Mouse (Mus musculus): Measurements from ENCODE around the gene Bach1. TPM values are rescaled to one million over a fixed set of nuclear protein-coding genes. Genes with fewer than 3 reads are reported as not detected.

Bach1 gene
- total and polyA plus RNA-seq, 2 experiments from 2014 or later = 5.4 to 27.0 TPM

DNA sequence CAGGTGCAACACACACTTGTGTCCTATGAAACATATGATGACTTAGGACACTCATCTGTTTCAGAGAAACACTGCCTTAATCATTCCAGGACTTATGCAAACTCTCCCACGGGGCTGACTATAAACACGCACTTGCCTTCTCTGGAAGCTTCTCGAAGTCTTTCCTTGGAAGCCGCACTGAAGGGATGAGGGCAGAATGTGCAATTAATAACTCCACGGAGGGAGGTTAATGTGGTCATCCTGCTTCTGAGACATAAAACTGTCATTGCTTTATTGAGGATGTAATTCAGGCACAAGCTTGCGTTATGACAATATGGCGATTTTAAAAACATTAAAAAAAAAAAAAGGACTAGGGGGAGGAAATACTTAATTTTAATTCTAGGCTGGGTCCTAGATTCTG lies 82.9 kb downstream of the Bach1 start:
- WGBS = 75% methylated on average over 7 of the region's 7 CpGs
- no peak for ATAC-seq (ENCODE audit: insufficient read depth, low read depth)
- TF ChIP-seq EP300 (IDR thresholded peaks at IDR 0.05; ENCODE audit: low read depth) = no peak
- TF ChIP-seq CTCF (IDR thresholded peaks at IDR 0.05; ENCODE audit: low read depth) = no peak

More for the DNA sequence above, 82.9 kb downstream of the Bach1 start:
- no peaks in the 10 kb centered on the region for H3K4me1 ChIP-seq (ENCODE audit: control insufficient read depth, insufficient read depth)
- H3K9ac ChIP-seq (replicated peaks; ENCODE audit: low read depth, low read length) = no peak overlapping the region
- no peak overlapping the region for H3K4me2 ChIP-seq (ENCODE audit: low read depth, low read length)
- H3K27me3 ChIP-seq (ENCODE audit: control insufficient read depth, insufficient read depth, low read length) = no peaks in the 10 kb centered on the region
- H3K36me3 ChIP-seq (replicated peaks; ENCODE audit: control insufficient read depth, insufficient read depth, low read length) = no peaks in the 10 kb centered on the region
- no peak overlapping the region for H3K4me3 ChIP-seq (ENCODE audit: low read depth, low read length)
- no peaks in the 10 kb centered on the region for H3K9me3 ChIP-seq (replicated peaks; ENCODE audit: control insufficient read depth, low read length)
- no peak for DNase-seq (ENCODE audit: low spot score)
- H3K27ac ChIP-seq (ENCODE audit: low read depth) = no peak overlapping the region

Other genes starting within 250 kb of the Bach1 start
- 76.8 and 220 TPM in 2 replicates for gene Usp16, start 244.2 kb upstream of the Bach1 start, total RNA-seq (2014; rRNA removed; ENCODE audit: low replicate concordance)
- 36.1 and 40.8 TPM in 2 replicates for gene Usp16, start 244.2 kb upstream of the Bach1 start, polyA plus RNA-seq (2015; fragmentation: Nextera tagmentation; extraction: Ambion mirVana)
- gene Cct8, start 203.1 kb upstream of the Bach1 start, total RNA-seq (2014; rRNA removed; ENCODE audit: low replicate concordance) = 89.7 and 126 TPM in 2 replicates
- 202 and 213 TPM in 2 replicates for gene Cct8, start 203.1 kb upstream of the Bach1 start, polyA plus RNA-seq (2015; fragmentation: Nextera tagmentation; extraction: Ambion mirVana)
- 0.43 and 3.6 TPM in 2 replicates for gene Map3k7cl, start 145.6 kb upstream of the Bach1 start, total RNA-seq (2014; rRNA removed; ENCODE audit: low replicate concordance)
- 0.73 and 1.0 TPM in 2 replicates for gene Map3k7cl, start 145.6 kb upstream of the Bach1 start, polyA plus RNA-seq (2015; fragmentation: Nextera tagmentation; extraction: Ambion mirVana)

All from heart, postnatal 0 days (tissue).